Mouse (Mus musculus): ENCODE results near the gene Bcor. TPM values are rescaled to one million over a fixed set of nuclear protein-coding genes. Genes with fewer than 3 reads are reported as not detected.

Gene Bcor
- polyA plus RNA-seq, 1 experiment from 2014 or later = 26.3 TPM

DNA sequence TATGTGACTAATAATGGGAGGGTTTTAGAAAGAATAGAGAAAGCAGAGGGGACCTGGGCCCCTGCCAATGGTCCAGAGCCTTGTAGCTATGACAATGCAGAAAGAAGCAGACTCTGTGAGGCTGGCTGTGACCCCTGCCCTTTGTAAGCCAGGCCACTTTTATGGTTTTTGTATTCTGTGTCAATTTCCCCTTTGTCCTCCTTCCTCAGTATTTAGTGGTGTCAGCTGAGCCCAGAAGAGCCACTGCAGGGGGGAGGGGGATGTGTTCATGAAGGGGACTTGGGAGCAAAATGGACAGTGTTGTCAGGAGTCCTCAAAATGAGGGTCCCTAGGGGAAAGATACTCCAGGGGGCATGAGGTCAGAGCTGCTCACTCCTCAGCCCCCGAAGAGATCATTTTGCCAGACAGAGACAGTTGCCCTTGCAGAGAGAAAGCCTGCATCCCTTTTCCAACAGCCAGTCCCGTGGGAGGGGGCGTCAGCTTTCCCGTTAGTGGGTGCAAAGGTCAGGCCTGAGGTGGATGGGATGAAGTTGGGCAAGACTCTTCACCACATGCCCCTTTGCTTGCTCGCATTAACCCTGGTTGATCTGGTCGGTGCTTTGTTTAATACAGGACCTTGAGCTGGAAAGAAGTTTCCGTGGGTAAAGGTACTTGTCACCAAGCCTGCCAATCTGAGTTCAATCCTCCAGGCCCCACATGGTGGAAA is 171.8 kb downstream of the Bcor start:
- H3K4me3 ChIP-seq = no peak overlapping the region
- H3K4me2 ChIP-seq (replicated peaks) = no peak overlapping the region
- peaks cover 36% of the 10 kb centered on the region for H3K27me3 ChIP-seq
- ATAC-seq (ENCODE audit: low FRiP score, low read depth) = no peak
- 35% methylated on average over 7 of the region's 7 CpGs for WGBS
- H3K9me3 ChIP-seq = no peaks in the 10 kb centered on the region
- H3K9ac ChIP-seq (replicated peaks) = no peak overlapping the region
- no peaks in the 10 kb centered on the region for H3K4me1 ChIP-seq
- no peak overlapping the region for H3K27ac ChIP-seq (replicated peaks)
- H3K36me3 ChIP-seq = no peaks in the 10 kb centered on the region

DNA sequence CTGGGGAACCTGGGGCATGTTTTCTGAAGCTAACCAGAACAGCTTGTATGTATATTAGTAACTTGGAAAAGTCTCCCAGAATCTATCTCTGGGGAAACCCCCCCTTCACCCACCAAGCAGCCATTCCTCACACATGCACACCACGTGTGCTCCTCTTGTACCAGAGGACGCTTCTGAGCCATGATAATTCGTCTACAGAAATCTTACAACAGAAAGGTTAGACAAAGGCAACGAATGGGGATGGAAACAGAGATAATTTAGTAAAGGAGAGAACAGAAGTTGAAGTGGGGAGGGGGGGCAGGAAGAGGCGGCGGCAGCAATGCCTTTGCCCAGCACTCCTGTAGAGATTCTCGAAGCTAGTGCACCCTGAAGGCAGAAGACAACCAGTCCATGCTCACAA is 172.6 kb downstream of the Bcor start:
- H3K4me3 ChIP-seq = no peak overlapping the region
- H3K4me2 ChIP-seq (replicated peaks) = no peak overlapping the region
- H3K9ac ChIP-seq (replicated peaks) = no peak overlapping the region
- 52% methylated on average over 7 of the region's 7 CpGs for WGBS
- ATAC-seq (ENCODE audit: low FRiP score, low read depth) = no peak
- no peaks in the 10 kb centered on the region for H3K4me1 ChIP-seq
- H3K36me3 ChIP-seq = no peaks in the 10 kb centered on the region
- no peaks in the 10 kb centered on the region for H3K9me3 ChIP-seq
- H3K27me3 ChIP-seq = peaks cover 31% of the 10 kb centered on the region
- H3K27ac ChIP-seq (replicated peaks) = no peak overlapping the region

Measured in midbrain, embryonic 12.5 days (tissue).